Mouse (Mus musculus) T-helper 1 cell (primary cell): ENCODE measurements around the gene Sult6b2.

Source experiments
- in situ Hi-C: fragments of 300-600 bp; cut with MboI, MseI; formaldehyde crosslinking; loops from one replicate; pipeline ENCODE4 v1.15.1; 2025; ENCODE audit warnings: high pct_unique_total_duplicates

Sult6b2 gene

GRCm38 (mm10) chr6:142779045-142779811, 25.1 kb downstream of the Sult6b2 start:
- in situ Hi-C loops: no loop called here

GRCm38 (mm10) chr6:142776935-142777334, 27.4 kb downstream of the Sult6b2 start:
- in situ Hi-C loops: no loop called here

DNA sequence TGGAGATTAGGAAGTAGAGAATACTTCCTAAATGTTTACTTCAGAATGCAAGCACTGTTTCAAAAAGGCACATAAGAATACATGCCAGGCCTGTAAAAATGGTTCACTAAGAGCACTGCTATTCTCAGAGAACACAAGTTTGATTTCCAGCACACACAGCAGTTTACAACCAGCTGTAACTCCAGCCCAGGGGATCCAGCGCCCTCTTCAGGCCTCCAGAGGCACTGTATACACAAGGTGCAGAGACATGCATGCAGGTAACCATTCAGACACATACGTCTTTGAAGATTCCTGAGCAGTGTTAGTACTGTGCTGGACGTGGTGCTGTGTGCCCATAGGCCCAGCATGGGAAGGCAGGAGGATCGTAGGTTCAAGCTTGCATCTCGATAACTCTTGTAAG, 30.7 kb downstream of the Sult6b2 start:
- in situ Hi-C loops: no loop called here

GRCm38 (mm10) chr6:142771643-142772042, 32.7 kb downstream of the Sult6b2 start:
- in situ Hi-C loops: no loop called here

- in situ Hi-C loops: no loop called here
These were observed 34.4 kb downstream of the Sult6b2 start for GRCm38 (mm10) chr6:142769896-142770295.

DNA sequence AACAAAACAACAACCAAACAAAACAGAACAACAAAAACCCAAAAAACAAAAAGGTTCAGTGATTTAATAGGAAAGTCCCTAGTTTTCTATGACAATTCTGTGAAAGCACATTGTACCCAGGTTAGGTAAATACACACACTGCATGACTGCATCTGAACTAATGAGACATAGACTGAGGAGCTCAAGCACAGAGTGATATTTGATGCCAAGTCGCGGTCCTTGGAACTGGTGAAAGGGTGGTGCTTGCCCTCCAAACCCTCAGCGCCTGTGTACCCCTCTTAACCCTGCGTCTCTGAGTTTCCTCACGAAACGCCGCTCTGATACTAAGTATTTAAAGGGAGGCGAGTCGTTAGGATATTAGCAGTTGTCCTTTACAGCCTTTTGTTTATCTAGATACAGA, 37.0 kb downstream of the Sult6b2 start:
- in situ Hi-C loops: no loop called here

- in situ Hi-C loops: no loop called here
These were observed 39.4 kb downstream of the Sult6b2 start for GRCm38 (mm10) chr6:142764933-142765332.

DNA sequence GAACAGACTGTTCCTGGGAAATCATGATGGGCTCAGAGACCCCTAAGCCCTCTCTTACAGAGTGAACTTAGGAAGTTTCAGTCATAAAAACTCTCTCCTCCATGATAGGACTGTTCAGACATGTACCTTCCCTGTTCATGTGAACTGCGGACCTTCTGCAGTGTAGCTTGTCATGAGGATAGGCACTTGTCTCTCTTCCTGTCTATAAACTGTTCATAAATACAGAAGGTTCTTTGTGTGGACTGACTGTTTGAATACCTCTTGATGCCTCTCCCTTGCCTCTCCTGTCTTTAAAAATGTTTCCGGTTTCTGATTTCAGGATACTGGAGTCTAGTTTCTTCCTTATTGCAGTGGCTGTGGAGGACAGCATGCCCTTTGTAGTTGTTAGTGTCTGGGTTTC, 44.7 kb downstream of the Sult6b2 start:
- in situ Hi-C loops: loop anchor here (5.0 kb wide), 1 partner anchor 193 kb away; no protein-coding TSS in a partner anchor

- in situ Hi-C loops: loop anchor here (5.0 kb wide), 1 partner anchor 194 kb away; no protein-coding TSS in a partner anchor
These were observed 45.7 kb downstream of the Sult6b2 start for GRCm38 (mm10) chr6:142758562-142758961.

GRCm38 (mm10) chr6:142757976-142758375, 46.3 kb downstream of the Sult6b2 start:
- in situ Hi-C loops: loop anchor here (5.0 kb wide), 1 partner anchor 194 kb away; no protein-coding TSS in a partner anchor

- in situ Hi-C loops: loop anchor here (5.0 kb wide), 1 partner anchor 195 kb away; no protein-coding TSS in a partner anchor
These were observed 46.9 kb downstream of the Sult6b2 start for GRCm38 (mm10) chr6:142757334-142757965.

DNA sequence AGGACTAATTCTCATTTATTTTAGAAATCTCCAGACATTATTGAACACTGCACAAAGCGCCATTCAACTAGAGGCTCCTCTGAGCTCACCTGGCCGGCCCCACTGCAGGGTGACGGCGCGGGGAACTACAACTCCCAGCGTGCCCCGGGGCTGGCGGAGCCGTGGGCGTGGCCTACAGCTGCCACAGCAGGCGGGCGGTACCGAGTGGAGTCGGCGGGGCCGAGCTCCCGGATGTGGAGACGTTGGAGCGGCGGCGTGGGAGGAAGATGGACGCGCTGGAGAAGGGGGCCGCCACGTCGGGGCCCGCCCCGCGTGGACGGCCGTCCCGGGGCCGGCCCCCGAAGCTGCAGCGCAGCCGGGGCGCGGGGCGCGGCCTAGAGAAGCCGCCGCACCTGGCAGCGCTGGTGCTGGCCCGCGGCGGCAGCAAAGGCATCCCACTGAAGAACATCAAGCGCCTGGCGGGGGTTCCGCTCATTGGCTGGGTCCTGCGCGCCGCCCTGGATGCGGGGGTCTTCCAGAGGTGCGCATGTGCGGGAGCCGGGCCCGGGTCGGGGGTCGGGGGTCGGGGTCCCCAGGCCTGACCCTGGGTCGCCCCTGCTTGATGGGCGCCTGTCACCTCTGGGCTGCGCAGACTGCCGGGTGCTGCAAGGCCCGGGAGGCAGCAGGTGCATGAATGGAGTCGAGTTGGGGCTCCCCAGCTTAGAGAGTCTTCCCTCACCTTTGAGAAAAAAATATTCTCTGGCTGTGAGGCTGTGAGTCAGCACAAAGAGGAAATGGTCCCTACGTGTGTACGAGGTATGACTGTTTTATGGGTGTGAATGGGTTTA, 47.6 kb downstream of the Sult6b2 start, which contains the start of gene Cmas:
Cmas (plus strand) TSS at position 180 of the 827 bp plus-strand sequence.
- in situ Hi-C loops: loop anchor here (5.0 kb wide), 1 partner anchor 196 kb away; no protein-coding TSS in a partner anchor

DNA sequence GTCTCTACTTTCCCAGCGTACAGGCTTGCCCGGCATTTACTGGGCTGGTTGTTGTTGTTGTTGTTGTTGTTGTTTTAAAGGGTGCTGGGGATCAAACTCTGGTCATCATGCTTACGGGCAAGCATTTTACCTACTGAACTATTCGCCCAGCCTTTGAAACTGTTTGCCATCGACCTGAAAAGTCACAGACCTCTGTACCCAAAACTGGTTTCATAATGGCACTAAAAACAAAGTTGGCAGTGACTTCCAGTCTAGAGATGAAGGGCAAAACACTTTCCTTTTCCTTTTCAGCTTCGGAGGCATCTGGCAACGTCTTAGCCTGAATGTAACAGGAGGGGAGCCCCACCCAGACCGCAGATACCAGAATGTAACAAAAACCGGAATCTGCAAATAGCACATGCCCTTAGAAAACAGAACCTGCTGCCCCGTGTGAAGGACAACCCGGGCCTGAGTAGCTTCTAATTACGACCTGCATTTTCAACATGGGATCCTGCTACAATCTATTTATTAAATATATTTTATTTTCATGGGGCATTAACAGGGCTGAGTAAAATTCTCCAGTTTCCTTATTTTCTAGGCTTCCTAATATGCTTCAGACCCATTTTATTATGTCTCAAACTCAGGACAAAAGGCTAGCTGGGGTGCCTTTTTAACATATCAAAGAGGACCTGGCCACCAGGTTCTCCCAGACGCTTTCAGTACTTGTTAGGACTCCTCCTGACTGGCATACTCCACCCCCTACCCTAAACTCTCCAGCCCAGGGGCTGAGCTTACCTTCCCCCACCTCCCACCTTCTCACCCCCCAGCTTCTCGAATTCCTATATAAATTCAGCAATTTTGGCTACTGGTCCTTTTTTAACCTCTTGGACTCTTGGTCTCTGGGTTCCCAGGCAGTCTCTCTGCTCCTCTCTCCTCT, 51.7 kb downstream of the Sult6b2 start:
- in situ Hi-C loops: no loop called here

DNA sequence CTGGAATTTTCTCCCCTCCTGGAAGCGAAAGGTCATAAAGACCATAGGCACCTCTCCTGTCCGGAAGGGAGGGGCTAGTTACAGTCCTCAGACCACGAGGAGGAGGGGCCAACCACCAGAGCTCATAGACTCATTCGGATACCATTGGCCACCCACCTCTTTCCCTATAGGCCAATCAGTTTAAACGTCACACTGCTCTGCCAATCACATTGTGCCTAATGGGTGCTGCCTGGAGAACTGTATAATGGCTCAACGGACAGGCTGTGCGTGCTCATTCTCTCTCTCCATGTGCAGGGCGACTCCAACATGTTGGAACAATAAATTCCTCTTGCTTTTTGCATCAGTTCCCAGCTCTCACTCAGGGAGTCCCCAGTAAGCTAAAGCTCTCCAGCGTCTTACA, 52.9 kb downstream of the Sult6b2 start:
- in situ Hi-C loops: no loop called here

DNA sequence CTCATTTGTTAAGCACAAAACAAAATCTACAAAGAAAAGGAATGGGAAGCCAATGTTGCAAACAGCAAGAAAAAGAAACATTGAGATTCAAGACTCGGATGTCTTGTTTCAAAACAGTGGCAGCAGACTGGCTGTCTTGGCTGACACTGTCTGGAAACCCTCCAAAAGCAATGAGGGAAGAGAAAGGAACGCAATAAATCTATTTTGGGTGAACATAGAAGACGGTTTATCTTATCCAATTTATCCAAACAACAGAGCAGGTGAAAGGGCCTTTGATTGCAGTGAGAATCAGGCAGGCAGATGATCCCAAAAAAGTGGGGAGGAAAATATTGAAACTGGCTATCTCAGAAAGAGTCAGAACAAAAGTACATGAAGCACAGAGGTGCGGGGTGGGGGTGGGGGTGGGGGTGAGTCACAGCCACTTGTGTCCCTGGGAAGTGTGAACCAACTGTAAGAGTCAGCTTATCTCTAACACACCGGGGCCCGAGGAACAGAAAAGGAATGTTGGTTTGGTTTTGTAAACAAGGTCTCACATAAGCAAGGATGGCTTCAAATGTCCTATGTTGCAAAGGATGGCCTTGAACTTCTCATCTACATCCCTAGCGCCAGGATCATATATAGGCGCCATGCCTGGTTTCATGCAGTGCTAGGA, 56.1 kb downstream of the Sult6b2 start:
- in situ Hi-C loops: no loop called here

DNA sequence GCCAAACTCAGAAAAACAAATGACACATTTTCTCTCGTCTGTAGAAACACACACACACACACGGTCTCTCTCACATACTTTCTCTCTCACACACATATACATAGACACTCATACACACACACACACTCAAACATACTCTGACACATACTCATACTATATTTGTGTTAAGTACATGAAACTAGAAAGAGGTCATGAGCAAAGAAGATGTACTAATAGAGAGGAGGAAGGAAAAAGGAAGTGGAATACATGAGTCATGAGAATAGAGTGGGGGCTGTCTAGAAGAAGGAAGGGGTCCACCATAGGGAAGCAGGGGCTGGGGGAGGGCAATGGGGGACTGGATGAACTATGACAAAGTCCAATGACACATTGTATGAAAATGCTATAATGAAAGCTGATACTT, 57.1 kb downstream of the Sult6b2 start:
- in situ Hi-C loops: no loop called here

DNA sequence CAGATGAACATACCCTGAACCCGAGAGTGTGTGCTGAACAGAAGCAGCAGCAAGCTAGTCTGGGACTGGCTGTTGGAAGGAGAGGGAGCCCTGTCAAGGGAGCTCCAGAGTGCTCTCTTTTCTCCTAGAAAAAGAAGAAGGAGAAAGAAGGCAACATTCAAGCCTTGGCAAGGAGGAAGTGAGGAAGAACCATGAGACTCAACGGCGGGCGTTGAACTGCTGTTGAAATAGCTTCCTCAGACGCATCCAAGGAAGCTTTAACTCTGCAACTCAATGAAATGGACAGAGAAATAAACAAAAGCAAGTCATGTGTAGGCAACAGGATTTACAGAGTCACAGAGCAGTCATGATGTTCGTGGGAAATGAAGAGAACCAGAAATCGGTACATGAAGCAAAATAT, 57.5 kb downstream of the Sult6b2 start:
- in situ Hi-C loops: no loop called here

- in situ Hi-C loops: no loop called here
These were observed 58.8 kb downstream of the Sult6b2 start for GRCm38 (mm10) chr6:142745484-142745883.

DNA sequence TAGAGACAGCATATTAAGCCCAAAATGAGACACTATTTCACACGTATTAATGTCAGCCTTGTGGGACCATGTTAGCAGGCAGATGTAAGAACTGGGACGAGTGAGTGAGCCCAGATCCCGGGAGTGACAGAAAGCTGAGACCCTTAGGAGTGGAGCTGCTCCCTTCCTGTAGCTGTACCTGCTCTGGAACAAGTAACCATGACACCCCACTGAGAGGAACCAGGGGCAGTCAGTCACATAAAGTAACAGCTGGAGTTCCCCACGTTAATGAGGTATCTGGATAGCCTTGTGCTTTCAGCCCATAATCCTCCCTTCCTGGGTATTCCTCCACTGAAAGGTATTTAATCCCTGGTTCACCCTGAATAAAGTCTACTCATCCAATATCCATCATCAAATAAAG, 61.1 kb downstream of the Sult6b2 start:
- in situ Hi-C loops: no loop called here

DNA sequence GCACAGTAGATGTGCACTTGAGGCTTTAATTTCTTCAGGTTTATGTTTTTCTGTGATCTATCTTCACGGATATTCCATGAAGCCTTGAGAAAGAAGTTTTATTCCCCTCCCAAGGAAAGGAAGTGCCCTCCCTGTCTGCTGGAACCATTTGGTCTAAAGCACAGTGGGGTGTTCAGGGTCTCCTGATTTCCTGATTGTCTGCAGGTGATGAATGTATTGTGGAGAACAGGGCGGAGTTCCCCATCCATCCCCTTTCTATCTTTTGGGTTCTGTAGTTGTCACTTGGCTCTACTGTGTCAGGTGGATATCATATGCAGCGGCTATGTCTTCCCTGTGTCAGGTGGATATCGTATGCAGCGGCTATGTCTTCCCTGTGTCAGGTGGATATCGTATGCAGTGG, 62.5 kb downstream of the Sult6b2 start:
- in situ Hi-C loops: no loop called here
